Mouse (Mus musculus): ENCODE results near the gene Chtop. TPM values are rescaled to one million over a fixed set of nuclear protein-coding genes. Genes with fewer than 3 reads are reported as not detected.

Chtop gene
- total and polyA plus RNA-seq, 2 experiments, result 23.5 to 30.9 TPM

- Histone ChIP-seq H3K4me3 (ENCODE audit: insufficient read depth, low read depth, low read length) (peak overlapping the region; percentile 83), H3K36me3 (ENCODE audit: control insufficient read depth, insufficient read depth, low read length) (no peaks in the 10 kb centered on the region), H3K4me1 (ENCODE audit: control insufficient read depth, insufficient read depth, low read length) (no peaks in the 10 kb centered on the region), H3K9ac (ENCODE audit: low read depth, low read length) (peak overlapping the region; percentile 48), H3K79me2 (ENCODE audit: control insufficient read depth, insufficient read depth, low read length) (no peaks in the 10 kb centered on the region; the same call in 1 of the 2 replicates), H3K27ac (replicated peaks; ENCODE audit: insufficient read depth, low read depth, low read length) (0 out of 2 replicates have a peak overlapping the region, but pooled peaks have one; percentile 11), H3K27me3 (ENCODE audit: control insufficient read depth, insufficient read depth, low read length) (peaks cover 13% of the 10 kb centered on the region)
- under 1% methylated on average over 15 of the region's 15 CpGs for WGBS
- DNase-seq (ENCODE audit: extremely low read depth, low read depth, low spot score), result peak; percentile 77
- TF ChIP-seq POLR2A (IDR thresholded peaks at IDR 0.05; ENCODE audit: extremely low read depth, insufficient read depth, low read length) (no peak), CTCF (IDR thresholded peaks at IDR 0.05; ENCODE audit: low read depth, low read length) (peak; percentile 73)
Measured at GRCm38 (mm10) chr3:90466311-90466766, 43.0 kb downstream of the Chtop start.

- peak within 1 kb of the TSS; percentile 83 for H3K4me3 ChIP-seq (ENCODE audit: insufficient read depth, low read depth, low read length)
- no peaks in the 10 kb centered on the region for H3K4me1 ChIP-seq (ENCODE audit: control insufficient read depth, insufficient read depth, low read length)
- peak within 1 kb of the TSS; percentile 82 for H3K9ac ChIP-seq (ENCODE audit: low read depth, low read length)
- H3K36me3 ChIP-seq (ENCODE audit: control insufficient read depth, insufficient read depth, low read length), result no peaks in the 10 kb centered on the region
- TF ChIP-seq POLR2A (IDR thresholded peaks at IDR 0.05; ENCODE audit: extremely low read depth, insufficient read depth, low read length), result 0 out of 2 replicates have a peak, but pooled peaks have one; percentile 35
- TF ChIP-seq CTCF (IDR thresholded peaks at IDR 0.05; ENCODE audit: low read depth, low read length), result no peak
- H3K79me2 ChIP-seq (ENCODE audit: control insufficient read depth, insufficient read depth, low read length), result no peaks in the 10 kb centered on the region; the same call in 1 of the 2 replicates
- H3K27me3 ChIP-seq (ENCODE audit: control insufficient read depth, insufficient read depth, low read length), result peaks cover 13% of the 10 kb centered on the region
- WGBS, result under 1% methylated on average over 47 of the region's 49 CpGs
- peak within 1 kb of the TSS; percentile 50 for H3K27ac ChIP-seq (replicated peaks; ENCODE audit: insufficient read depth, low read depth, low read length)
- DNase-seq (ENCODE audit: extremely low read depth, low read depth, low spot score), result no peak
Measured at GRCm38 (mm10) chr3:90465686-90466310, 43.5 kb downstream of the Chtop start, which contains the start of gene Npr1. Gene Npr1 (minus strand): TSS chr3:90465866.

- H3K27me3 ChIP-seq (ENCODE audit: control insufficient read depth, insufficient read depth, low read length), result peaks cover 13% of the 10 kb centered on the region
- H3K27ac ChIP-seq (replicated peaks; ENCODE audit: insufficient read depth, low read depth, low read length), result peak overlapping the region; percentile 50
- no peak for DNase-seq (ENCODE audit: extremely low read depth, low read depth, low spot score)
- no peak for TF ChIP-seq POLR2A (IDR thresholded peaks at IDR 0.05; ENCODE audit: extremely low read depth, insufficient read depth, low read length)
- no peaks in the 10 kb centered on the region for H3K36me3 ChIP-seq (ENCODE audit: control insufficient read depth, insufficient read depth, low read length)
- WGBS, result 2% methylated on average over 75 of the region's 75 CpGs
- peak overlapping the region; percentile 82 for H3K9ac ChIP-seq (ENCODE audit: low read depth, low read length)
- no peaks in the 10 kb centered on the region; the same call in 1 of the 2 replicates for H3K79me2 ChIP-seq (ENCODE audit: control insufficient read depth, insufficient read depth, low read length)
- no peaks in the 10 kb centered on the region for H3K4me1 ChIP-seq (ENCODE audit: control insufficient read depth, insufficient read depth, low read length)
- peak overlapping the region; percentile 83 for H3K4me3 ChIP-seq (ENCODE audit: insufficient read depth, low read depth, low read length)
Measured at GRCm38 (mm10) chr3:90465081-90465685, 44.1 kb downstream of the Chtop start.

- Histone ChIP-seq H3K79me2 (ENCODE audit: control insufficient read depth, insufficient read depth, low read length) (no peaks in the 10 kb centered on the region; the same call in 1 of the 2 replicates), H3K4me1 (ENCODE audit: control insufficient read depth, insufficient read depth, low read length) (no peaks in the 10 kb centered on the region)
- DNase-seq (ENCODE audit: extremely low read depth, low read depth, low spot score), result no peak
Measured at GRCm38 (mm10) chr3:90464552-90465080, 44.7 kb downstream of the Chtop start.

GRCm38 (mm10) chr3:90462579-90462978, 46.7 kb downstream of the Chtop start:
- Histone ChIP-seq H3K4me1 (ENCODE audit: control insufficient read depth, insufficient read depth, low read length) (no peaks in the 10 kb centered on the region), H3K9ac (ENCODE audit: low read depth, low read length) (no peak overlapping the region), H3K79me2 (ENCODE audit: control insufficient read depth, insufficient read depth, low read length) (no peaks in the 10 kb centered on the region; the same call in 1 of the 2 replicates), H3K4me3 (ENCODE audit: insufficient read depth, low read depth, low read length) (peak overlapping the region; percentile 14; the same call in 1 of the 2 replicates), H3K27ac (replicated peaks; ENCODE audit: insufficient read depth, low read depth, low read length) (no peak overlapping the region), H3K27me3 (ENCODE audit: control insufficient read depth, insufficient read depth, low read length) (peaks cover 13% of the 10 kb centered on the region), H3K36me3 (ENCODE audit: control insufficient read depth, insufficient read depth, low read length) (no peaks in the 10 kb centered on the region)
- DNase-seq (ENCODE audit: extremely low read depth, low read depth, low spot score), result no peak
- TF ChIP-seq CTCF (IDR thresholded peaks at IDR 0.05; ENCODE audit: low read depth, low read length) (no peak), POLR2A (IDR thresholded peaks at IDR 0.05; ENCODE audit: extremely low read depth, insufficient read depth, low read length) (no peak)
- WGBS, result 41% methylated on average over 7 of the region's 7 CpGs

More at GRCm38 (mm10) chr3:90464552-90465080, 44.7 kb downstream of the Chtop start:
- peak overlapping the region; percentile 83 for H3K4me3 ChIP-seq (ENCODE audit: insufficient read depth, low read depth, low read length)
- no peak for TF ChIP-seq POLR2A (IDR thresholded peaks at IDR 0.05; ENCODE audit: extremely low read depth, insufficient read depth, low read length)
- TF ChIP-seq CTCF (IDR thresholded peaks at IDR 0.05; ENCODE audit: low read depth, low read length), result no peak
- H3K27ac ChIP-seq (replicated peaks; ENCODE audit: insufficient read depth, low read depth, low read length), result peak overlapping the region; percentile 50
- WGBS, result 44% methylated on average over 37 of the region's 37 CpGs
- peak overlapping the region; percentile 82 for H3K9ac ChIP-seq (ENCODE audit: low read depth, low read length)
- peaks cover 13% of the 10 kb centered on the region for H3K27me3 ChIP-seq (ENCODE audit: control insufficient read depth, insufficient read depth, low read length)
- H3K36me3 ChIP-seq (ENCODE audit: control insufficient read depth, insufficient read depth, low read length), result no peaks in the 10 kb centered on the region

Measured in liver, adult 2 months (tissue).